34 mouse cellular contexts compared by ENCODE assay signal in the genomic region with DNA sequence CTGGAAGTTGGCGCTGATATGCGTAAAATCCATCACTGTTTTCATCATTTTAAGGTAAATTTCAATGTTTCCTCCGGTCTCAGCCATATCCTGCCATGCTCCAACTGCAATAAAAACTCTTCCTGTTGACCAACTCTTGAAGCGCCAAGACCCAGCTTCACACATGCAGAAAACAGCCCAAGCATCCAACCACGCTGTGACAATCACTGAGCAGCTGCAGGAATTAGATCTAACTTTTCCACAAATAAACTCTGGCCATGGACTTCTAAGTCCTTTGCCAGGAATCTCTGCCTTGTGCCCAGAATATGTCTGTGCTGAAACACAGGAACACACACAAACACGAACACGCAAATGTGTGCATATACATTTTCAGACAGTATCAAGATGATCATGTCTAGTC.
"Had no signal": no experiment of that assay in that cellular context is flagged by ENCODE, and none has a peak within 500 bp of the region (broad histone marks: within the 10 kb centered on the region; RNA-seq: fewer than 3 reads in every experiment).

No protein-coding gene starts in this region.

- H3K4me3 ChIP-seq: heart, embryonic 10.5 days; heart, embryonic 12.5 days; heart, embryonic 13.5 days; heart, embryonic 15.5 days; hindbrain, embryonic 10.5 days; hindbrain, embryonic 12.5 days; hindbrain, embryonic 13.5 days; hindbrain, embryonic 15.5 days; intestine, embryonic 15.5 days; kidney, embryonic 15.5 days; layer of hippocampus, adult 2 months had no signal

- H3K9me3 ChIP-seq: heart, embryonic 10.5 days; heart, embryonic 12.5 days; heart, embryonic 13.5 days; heart, embryonic 15.5 days; hindbrain, embryonic 10.5 days; hindbrain, embryonic 12.5 days; hindbrain, embryonic 13.5 days; hindbrain, embryonic 15.5 days; intestine, embryonic 15.5 days had no signal

- H3K4me2 ChIP-seq: heart, embryonic 12.5 days; heart, embryonic 13.5 days; heart, embryonic 15.5 days; hindbrain, embryonic 12.5 days; hindbrain, embryonic 13.5 days; hindbrain, embryonic 14.5 days; hindbrain, embryonic 15.5 days; intestine, embryonic 15.5 days; kidney, embryonic 15.5 days had no signal

- H3K36me3 ChIP-seq: heart, embryonic 10.5 days; heart, embryonic 12.5 days; heart, embryonic 15.5 days; hindbrain, embryonic 10.5 days; hindbrain, embryonic 12.5 days; hindbrain, embryonic 13.5 days; hindbrain, embryonic 15.5 days; intestine, embryonic 15.5 days; kidney, embryonic 15.5 days had no signal

- H3K9ac ChIP-seq: heart, embryonic 12.5 days; heart, embryonic 13.5 days; heart, embryonic 15.5 days; hindbrain, embryonic 12.5 days; hindbrain, embryonic 13.5 days; hindbrain, embryonic 14.5 days; hindbrain, embryonic 15.5 days; intestine, embryonic 15.5 days; kidney, embryonic 15.5 days had no signal

- H3K4me1 ChIP-seq: hindbrain, embryonic 10.5 days; hindbrain, embryonic 12.5 days; hindbrain, embryonic 13.5 days; hindbrain, embryonic 15.5 days; intestine, embryonic 15.5 days had no signal

- ATAC-seq: hindbrain, embryonic 16.5 days; hindbrain, postnatal 0 days; inflammation-experienced regulatory T-cells, adult 6 months; intestine, embryonic 15.5 days; intestine, embryonic 16.5 days; intestine, postnatal 0 days had no signal

- H3K27me3 ChIP-seq: heart, embryonic 12.5 days; heart, embryonic 13.5 days; heart, embryonic 15.5 days; hindbrain, embryonic 13.5 days; hindbrain, embryonic 15.5 days; intestine, embryonic 15.5 days; kidney, embryonic 15.5 days had no signal

- H3K27ac ChIP-seq: heart, embryonic 10.5 days; heart, embryonic 13.5 days; heart, embryonic 15.5 days; hindbrain, embryonic 10.5 days; hindbrain, embryonic 12.5 days; hindbrain, embryonic 13.5 days; hindbrain, embryonic 14.5 days; hindbrain, embryonic 15.5 days; hindbrain, postnatal 0 days; intestine, embryonic 15.5 days; kidney, embryonic 15.5 days; kidney, postnatal 0 days; layer of hippocampus, adult 2 months had no signal

- DNase-seq: heart, postnatal 10 days; heart, postnatal 14 days; heart, postnatal 36 days; heart, postnatal 4 days; kidney, adult 11 months; kidney, adult 18-20 months; kidney, adult 2 months; kidney, adult 8-10 months; kidney, adult 9 months; kidney, postnatal 10 days; kidney, postnatal 14 days; kidney, postnatal 25 days; kidney, postnatal 36 days; kidney, postnatal 4 days; layer of hippocampus, adult 9-11 months; layer of hippocampus, postnatal 36 days had no signal
